Mouse (Mus musculus) myocyte (in vitro differentiated cells): ENCODE results near the gene Mylk. TPM values are rescaled to one million over a fixed set of nuclear protein-coding genes. Genes with fewer than 3 reads are reported as not detected.

Source experiments
- H3K27me3 ChIP-seq: one replicate; pipeline ENCODE4 v1.6.1; 2011; ENCODE audit not compliant: control insufficient read depth, insufficient read depth, insufficient read length
- H3K36me3 ChIP-seq: one replicate; pipeline ENCODE4 v1.6.1; 2011; ENCODE audit not compliant: control insufficient read depth, insufficient read depth
- H3K4me2 ChIP-seq: one replicate; pipeline ENCODE4 v1.6.1; 2011; ENCODE audit warnings: low read depth, control low read depth
- H3K4me3 ChIP-seq: one replicate; pipeline ENCODE4 v1.5.1; 2011; ENCODE audit warnings: mild to moderate bottlenecking, control low read depth, moderate library complexity
- H3K79me2 ChIP-seq: one replicate; pipeline ENCODE4 v1.6.1; 2011; ENCODE audit not compliant: control insufficient read depth, insufficient read depth
- H3ac ChIP-seq: one replicate; pipeline ENCODE4 v1.6.1; 2011; ENCODE audit not compliant: control insufficient read depth, insufficient read length
- CEBPB ChIP-seq: IDR thresholded peaks from 2 replicates; pipeline ENCODE4 v1.6.1; 2011; ENCODE audit warnings: mild to moderate bottlenecking, moderate library complexity; ENCODE audit not compliant: poor library complexity, insufficient read depth, severe bottlenecking
- E2F4 ChIP-seq: IDR thresholded peaks from one replicate; pipeline ENCODE4 v1.6.1; 2011; ENCODE audit warnings: mild to moderate bottlenecking, control low read depth, moderate library complexity; ENCODE audit not compliant: insufficient read depth
- MAX ChIP-seq: IDR thresholded peaks from one replicate; pipeline ENCODE4 v1.6.1; 2011; ENCODE audit warnings: low read depth, mild to moderate bottlenecking, control low read depth
- MYOD1 ChIP-seq, 3 experiments: IDR thresholded peaks; one replicate each; pipeline ENCODE4 v1.6.1; 2011; ENCODE audit warnings: control low read depth in 2 of 3, low read depth in 2 of 3, mild to moderate bottlenecking in 2 of 3, moderate library complexity in 1 of 3; ENCODE audit not compliant: insufficient read length in 2 of 3, control insufficient read depth in 1 of 3
- MYOG ChIP-seq, 3 experiments: IDR thresholded peaks; one replicate each; pipeline ENCODE4 v1.6.1; 2011; ENCODE audit warnings: control low read depth in 2 of 3, low read depth in 2 of 3, mild to moderate bottlenecking in 2 of 3; ENCODE audit not compliant: insufficient read length in 2 of 3, control insufficient read depth in 1 of 3, insufficient read depth in 1 of 3
- POLR2A ChIP-seq: IDR thresholded peaks from one replicate; pipeline ENCODE4 v1.6.1; 2011; ENCODE audit warnings: low read depth, mild to moderate bottlenecking, control low read depth, moderate library complexity; ENCODE audit not compliant: insufficient read length
- POLR2AphosphoS2 ChIP-seq: IDR thresholded peaks from one replicate; pipeline ENCODE4 v1.6.1; 2011; ENCODE audit warnings: low read depth, control low read depth; ENCODE audit not compliant: insufficient read length
- REST ChIP-seq: IDR thresholded peaks from one replicate; pipeline ENCODE4 v1.6.1; 2011; ENCODE audit warnings: mild to moderate bottlenecking, control low read depth, moderate library complexity; ENCODE audit not compliant: insufficient read depth, insufficient read length
- SRF ChIP-seq: IDR thresholded peaks from one replicate; pipeline ENCODE4 v1.6.1; 2011; ENCODE audit warnings: low read depth; ENCODE audit not compliant: control insufficient read depth, insufficient read length
- TCF12 ChIP-seq: IDR thresholded peaks from one replicate; pipeline ENCODE4 v1.6.1; 2011; ENCODE audit warnings: mild to moderate bottlenecking, control low read depth; ENCODE audit not compliant: poor library complexity, insufficient read depth, severe bottlenecking
- TCF3 ChIP-seq: IDR thresholded peaks from one replicate; pipeline ENCODE4 v1.6.1; 2011; ENCODE audit warnings: low read depth, control low read depth; ENCODE audit not compliant: insufficient read length
- USF1 ChIP-seq: IDR thresholded peaks from one replicate; pipeline ENCODE4 v1.6.1; 2011; ENCODE audit warnings: low read depth, mild to moderate bottlenecking, control low read depth, moderate library complexity
- polyA plus RNA-seq: library from polyadenylated mRNA; unstranded; fragments of >200 nt; fragmentation: generic; extraction: Trizol; gene quantifications from one replicate; pipeline ENCODE4 v1.2.1, GENCODE M21; 2012; ENCODE audit warnings: missing spikeins

The Mylk gene
- polyA plus RNA-seq, 1 experiment: 2.1 TPM

GRCm38 (mm10) chr16:34894016-34894415 is 149.0 kb downstream of the Mylk start:
- Histone ChIP-seq H3ac (no peak overlapping the region), H3K36me3 (no peaks in the 10 kb centered on the region), H3K4me2 (no peak overlapping the region), H3K4me3 (no peak overlapping the region), H3K27me3 (peaks cover under 1% of the 10 kb centered on the region), H3K79me2 (no peaks in the 10 kb centered on the region)
- TF ChIP-seq MYOG (IDR thresholded peaks at IDR 0.05; ENCODE audit: control insufficient read depth in 1 of 3, insufficient read depth in 1 of 3, insufficient read length in 2 of 3, low read depth in 2 of 3) (no peak), MAX (no peak), MYOD1 (IDR thresholded peaks at IDR 0.05; ENCODE audit: control insufficient read depth in 1 of 3, insufficient read length in 2 of 3, low read depth in 2 of 3) (no peak), E2F4 (no peak), CEBPB (no peak), REST (no peak)

- Histone ChIP-seq H3K36me3 (no peaks in the 10 kb centered on the region), H3K27me3 (peaks cover 16% of the 10 kb centered on the region), H3K4me3 (no peak overlapping the region), H3K4me2 (no peak overlapping the region), H3ac (no peak overlapping the region), H3K79me2 (no peaks in the 10 kb centered on the region)
- TF ChIP-seq POLR2A (no peak), SRF (no peak), USF1 (no peak), POLR2AphosphoS2 (no peak), MAX (no peak), MYOD1 (IDR thresholded peaks at IDR 0.05; ENCODE audit: control insufficient read depth in 1 of 3, insufficient read length in 2 of 3, low read depth in 2 of 3) (no peak), TCF12 (no peak), REST (no peak)
Observed at GRCm38 (mm10) chr16:34895916-34896315, 150.9 kb downstream of the Mylk start.

GRCm38 (mm10) chr16:34896996-34897395 is 152.0 kb downstream of the Mylk start:
- TF ChIP-seq E2F4 (no peak), MAX (no peak), REST (no peak), CEBPB (no peak), SRF (no peak), USF1 (no peak), MYOG (IDR thresholded peaks at IDR 0.05; ENCODE audit: control insufficient read depth in 1 of 3, insufficient read depth in 1 of 3, insufficient read length in 2 of 3, low read depth in 2 of 3) (no peak), TCF3 (no peak), POLR2AphosphoS2 (no peak), MYOD1 (IDR thresholded peaks at IDR 0.05; ENCODE audit: control insufficient read depth in 1 of 3, insufficient read length in 2 of 3, low read depth in 2 of 3) (no peak), POLR2A (no peak), TCF12 (no peak)
- Histone ChIP-seq H3K4me3 (no peak overlapping the region), H3K4me2 (no peak overlapping the region), H3K79me2 (no peaks in the 10 kb centered on the region), H3ac (no peak overlapping the region), H3K27me3 (peaks cover 23% of the 10 kb centered on the region), H3K36me3 (no peaks in the 10 kb centered on the region)

GRCm38 (mm10) chr16:34898057-34898789 is 153.2 kb downstream of the Mylk start:
- no peaks in the 10 kb centered on the region for H3K79me2 ChIP-seq
- TF ChIP-seq POLR2A (no peak), POLR2AphosphoS2 (no peak), TCF3 (no peak), MAX (no peak), MYOG (IDR thresholded peaks at IDR 0.05; ENCODE audit: control insufficient read depth in 1 of 3, insufficient read depth in 1 of 3, insufficient read length in 2 of 3, low read depth in 2 of 3) (no peak), USF1 (no peak), E2F4 (no peak), CEBPB (no peak), TCF12 (no peak), SRF (no peak), MYOD1 (IDR thresholded peaks at IDR 0.05; ENCODE audit: control insufficient read depth in 1 of 3, insufficient read length in 2 of 3, low read depth in 2 of 3) (no peak), REST (no peak)
- H3ac ChIP-seq: no peak overlapping the region

GRCm38 (mm10) chr16:34899071-34899808 is 154.2 kb downstream of the Mylk start:
- no peaks in the 10 kb centered on the region for H3K36me3 ChIP-seq
- H3ac ChIP-seq: no peak overlapping the region
- H3K27me3 ChIP-seq: peaks cover 23% of the 10 kb centered on the region
- no peak overlapping the region for H3K4me2 ChIP-seq
- TF ChIP-seq SRF: no peak
- no peak for TF ChIP-seq USF1
- no peak for TF ChIP-seq MYOD1 (IDR thresholded peaks at IDR 0.05; ENCODE audit: control insufficient read depth in 1 of 3, insufficient read length in 2 of 3, low read depth in 2 of 3)
- no peak for TF ChIP-seq E2F4
- TF ChIP-seq POLR2A: no peak
- TF ChIP-seq REST: no peak
- TF ChIP-seq TCF12: no peak
- TF ChIP-seq TCF3: no peak
- no peak for TF ChIP-seq CEBPB
- TF ChIP-seq MYOG (IDR thresholded peaks at IDR 0.05; ENCODE audit: control insufficient read depth in 1 of 3, insufficient read depth in 1 of 3, insufficient read length in 2 of 3, low read depth in 2 of 3): no peak
- no peak for TF ChIP-seq POLR2AphosphoS2
- no peak for TF ChIP-seq MAX
- no peaks in the 10 kb centered on the region for H3K79me2 ChIP-seq
- no peak overlapping the region for H3K4me3 ChIP-seq

More at GRCm38 (mm10) chr16:34898057-34898789, 153.2 kb downstream of the Mylk start:
- Histone ChIP-seq H3K4me2 (no peak overlapping the region), H3K4me3 (no peak overlapping the region), H3K36me3 (no peaks in the 10 kb centered on the region), H3K27me3 (peaks cover 23% of the 10 kb centered on the region)
